Mouse (Mus musculus) liver, embryonic 14.5 days (tissue): ENCODE results near the gene Stard7. TPM values are rescaled to one million over a fixed set of nuclear protein-coding genes. Genes with fewer than 3 reads are reported as not detected.
A peak's percentile ranks its signal among the peaks of the same experiment; 100 is the strongest.

ENCODE experiments used
- ATAC-seq: fragments of 200-750 bp; cut with Nextera tagmentation; 2 replicates; pipeline ENCODE4 v1.8.0; 2017; ENCODE audit warnings: moderate number of reproducible peaks, mild to moderate bottlenecking, moderate library complexity; ENCODE audit not compliant: insufficient read depth
- DNase-seq, 3 experiments: peaks; one replicate each; pipeline ENCODE4 v3.0.0-alpha.2; 2012 to 2013; ENCODE audit warnings: low read depth in 3 of 3, low spot score in 3 of 3
- H3K27ac ChIP-seq: fragments of 300-500 bp; sonication (generic); 2 replicates; pipeline ENCODE4 v1.5.1; 2014; ENCODE audit warnings: moderate library complexity, mild to moderate bottlenecking, control low read depth, inconsistent platforms
- H3K27me3 ChIP-seq: fragments of 300-500 bp; sonication (generic); 2 replicates; pipeline ENCODE4 v1.6.1; 2014; ENCODE audit warnings: mild to moderate bottlenecking, low read length, moderate library complexity; ENCODE audit not compliant: control insufficient read depth, insufficient read depth
- H3K36me3 ChIP-seq: fragments of 300-500 bp; sonication (generic); replicated peaks from 2 replicates; pipeline ENCODE4 v1.6.1; 2014; ENCODE audit warnings: low read depth; ENCODE audit not compliant: control insufficient read depth, insufficient read depth
- H3K4me1 ChIP-seq, 2 experiments: fragments of 200-500 bp in 1 of 2; fragments of 300-500 bp in 1 of 2; sonication (generic) in 1 of 2; replicated peaks; 2 replicates each; pipeline ENCODE4 v1.6.1; 2012 to 2014; ENCODE audit warnings: antibody characterized with exemption in 1 of 2, inconsistent platforms in 1 of 2, low read length in 1 of 2; ENCODE audit not compliant: control insufficient read depth in 2 of 2, insufficient read depth in 2 of 2
- H3K4me2 ChIP-seq: fragments of 300-500 bp; sonication (generic); 2 replicates; pipeline ENCODE4 v1.6.1; 2014; ENCODE audit warnings: low read depth, mild to moderate bottlenecking, control low read depth, moderate library complexity
- H3K4me3 ChIP-seq, 2 experiments: fragments of 200-500 bp in 1 of 2; fragments of 300-500 bp in 1 of 2; sonication (generic) in 1 of 2; 2 replicates each; pipeline ENCODE4 v1.5.1; 2012 to 2014; ENCODE audit warnings: low read depth in 2 of 2, low read length in 2 of 2, mild to moderate bottlenecking in 2 of 2, control low read depth in 1 of 2, inconsistent platforms in 1 of 2, moderate library complexity in 1 of 2; ENCODE audit not compliant: insufficient read depth in 1 of 2
- H3K9ac ChIP-seq: fragments of 300-500 bp; sonication (generic); replicated peaks from 2 replicates; pipeline ENCODE4 v1.6.1; 2014; ENCODE audit warnings: mild to moderate bottlenecking, control low read depth, moderate library complexity
- H3K9me3 ChIP-seq: fragments of 300-500 bp; sonication (generic); 2 replicates; pipeline ENCODE4 v1.6.1; 2016; ENCODE audit warnings: low read length, mixed read lengths; ENCODE audit not compliant: control insufficient read depth
- CTCF ChIP-seq: IDR thresholded peaks from 2 replicates; pipeline ENCODE4 v1.5.1; 2016; ENCODE audit warnings: antibody characterized with exemption, low read depth, control low read depth
- EP300 ChIP-seq: IDR thresholded peaks from 2 replicates; pipeline ENCODE4 v1.6.1; 2016; ENCODE audit warnings: antibody characterized with exemption, low read depth
- WGBS: fragments of 180-500 bp; shearing (Covaris S2); extraction: QIAGEN DNeasy Blood & Tissue Kit; methylation state at CpG from one replicate; pipeline ENCODE4 v1.1.7; 2014; ENCODE audit not compliant: insufficient replicate concordance; 5-methylcytosine and 5-hydroxymethylcytosine counted together
- polyA plus RNA-seq, 2 experiments: library from polyadenylated mRNA; depleted of rRNA in 1 of 2; stranded (reverse) in 1 of 2; unstranded in 1 of 2; fragments of >200 nt; fragmentation: Nextera tagmentation in 1 of 2; extraction: Ambion mirVana in 1 of 2; gene quantifications; 2 replicates each; pipeline versions ENCODE4 v1.2.1 to v1.2.3; 2012 to 2014

Stard7 gene
- polyA plus RNA-seq (2012; rRNA removed) (23.3 and 29.8 TPM in 2 replicates), polyA plus RNA-seq (2014; fragmentation: Nextera tagmentation; extraction: Ambion mirVana) (42.0 and 51.9 TPM in 2 replicates)

DNA sequence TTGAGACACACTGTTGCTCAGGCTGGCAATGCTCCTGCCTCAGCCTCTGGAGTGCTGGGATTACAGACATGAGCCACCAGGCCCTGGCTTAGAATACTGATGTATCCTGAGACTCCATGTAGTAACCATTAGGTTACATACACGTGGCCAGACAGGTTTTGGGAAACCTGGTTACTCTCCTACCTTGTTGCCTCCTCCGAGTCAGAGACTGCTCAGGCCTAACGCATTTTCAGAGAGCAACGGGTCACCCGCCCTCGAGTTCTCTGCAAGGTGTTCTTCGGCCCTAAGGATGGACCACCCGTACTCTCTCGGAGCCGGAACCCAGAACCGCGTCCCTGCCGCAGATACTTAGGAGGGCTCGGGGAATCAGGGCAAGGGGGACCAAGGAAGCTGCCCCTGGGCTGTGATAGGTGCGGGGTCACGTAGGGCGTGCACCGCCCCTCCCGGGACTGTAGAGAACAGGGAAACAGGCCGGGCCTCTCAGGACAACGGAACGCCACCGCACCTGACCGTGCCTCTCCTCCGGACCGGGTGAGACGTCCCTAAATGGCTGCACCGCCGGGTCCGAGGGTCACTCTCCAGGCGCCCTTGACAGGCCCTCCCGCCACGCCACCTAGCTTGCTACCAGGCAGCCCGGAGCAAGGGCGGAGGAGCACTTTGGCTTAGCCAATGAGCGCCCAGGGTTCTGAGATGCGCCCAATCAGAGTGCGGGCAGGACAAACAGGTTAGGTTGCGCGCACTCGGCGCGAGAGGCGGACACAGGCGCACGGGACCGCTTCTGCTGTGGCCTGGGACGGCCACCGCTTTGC lies at the start of gene Stard7:
Stard7 (plus strand) TSS at position 728 of the 809 bp plus-strand sequence.
- Histone ChIP-seq H3K4me3 (peak within 1 kb of the TSS; percentile 82 to 89), H3K4me2 (peak within 1 kb of the TSS; percentile 81), H3K9me3 (no peaks in the 10 kb centered on the region), H3K4me1 (peaks cover 8 to 11% of the 10 kb centered on the region in 2 experiments), H3K36me3 (no peaks in the 10 kb centered on the region; the same call in 1 of the 2 replicates), H3K27ac (peak within 1 kb of the TSS; percentile 72), H3K9ac (peak within 1 kb of the TSS; percentile 82), H3K27me3 (no peaks in the 10 kb centered on the region)
- WGBS: under 1% methylated on average over 48 of the region's 49 CpGs
- TF ChIP-seq EP300 (peak; percentile 27; the same call in 1 of the 2 replicates), CTCF (peak; percentile 65)
- peak; percentile 98 for ATAC-seq
- peak; percentile 96 to 97 (median 96) for DNase-seq

- H3K9me3 ChIP-seq: no peaks in the 10 kb centered on the region
- H3K36me3 ChIP-seq: peaks cover 91% of the 10 kb centered on the region
- TF ChIP-seq CTCF: peak; percentile 31; the same call in 1 of the 2 replicates
- TF ChIP-seq EP300: no peak
- H3K9ac ChIP-seq: no peak overlapping the region
- ATAC-seq: no peak
- H3K4me1 ChIP-seq: no peaks in the 10 kb centered on the region
- no peak for DNase-seq
- no peak overlapping the region for H3K27ac ChIP-seq
- WGBS: 88% methylated on average over 3 of the region's 3 CpGs
- no peaks in the 10 kb centered on the region for H3K27me3 ChIP-seq
- no peak overlapping the region for H3K4me3 ChIP-seq
- no peak overlapping the region for H3K4me2 ChIP-seq
Measured at GRCm38 (mm10) chr2:127225261-127225660, 44.8 kb upstream of the Stard7 start.

DNA sequence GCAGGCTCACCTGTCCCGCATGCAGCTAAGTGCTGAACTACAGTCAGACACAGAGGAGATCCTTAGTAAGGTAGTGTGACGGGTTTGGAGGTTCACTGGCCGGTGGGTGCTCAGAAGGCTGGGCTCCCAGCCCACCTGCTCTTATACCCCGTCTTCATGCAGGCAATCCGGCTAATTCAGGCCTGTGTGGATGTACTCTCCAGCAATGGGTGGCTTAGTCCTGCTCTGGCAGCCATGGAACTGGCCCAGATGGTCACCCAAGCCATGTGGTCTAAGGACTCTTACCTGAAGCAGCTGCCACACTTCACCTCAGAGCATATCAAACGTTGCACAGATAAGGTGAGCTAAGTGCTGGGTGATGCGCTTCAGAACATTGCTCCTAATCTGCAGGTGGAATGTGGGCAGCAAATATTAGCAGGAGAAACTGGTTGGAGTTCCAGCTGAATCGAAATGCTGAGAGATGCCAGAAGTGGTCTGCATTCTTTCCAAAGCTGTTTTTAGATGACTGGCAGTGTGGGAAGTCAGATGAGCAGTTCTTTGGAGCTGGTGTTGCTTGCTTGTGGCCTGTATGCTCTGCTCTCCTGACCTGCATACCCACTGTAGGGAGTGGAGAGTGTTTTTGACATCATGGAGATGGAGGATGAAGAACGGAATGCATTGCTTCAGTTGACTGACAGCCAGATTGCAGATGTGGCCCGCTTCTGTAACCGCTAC lies 32.0 kb upstream of the Stard7 start:
- Histone ChIP-seq H3K36me3 (peaks cover 76% of the 10 kb centered on the region), H3K9ac (no peak overlapping the region), H3K9me3 (no peaks in the 10 kb centered on the region), H3K27ac (no peak overlapping the region), H3K4me1 (no peaks in the 10 kb centered on the region), H3K4me2 (no peak overlapping the region), H3K4me3 (no peak overlapping the region), H3K27me3 (no peaks in the 10 kb centered on the region)
- DNase-seq (no peak), ATAC-seq (no peak)
- WGBS: 85% methylated on average over 11 of the region's 11 CpGs
- TF ChIP-seq CTCF: no peak
- no peak for TF ChIP-seq EP300

GRCm38 (mm10) chr2:127240065-127240464 lies 30.0 kb upstream of the Stard7 start:
- TF ChIP-seq CTCF (no peak), EP300 (no peak)

More at GRCm38 (mm10) chr2:127240065-127240464, 30.0 kb upstream of the Stard7 start:
- H3K27ac ChIP-seq: no peak overlapping the region
- ATAC-seq: no peak
- no peak overlapping the region for H3K9ac ChIP-seq
- DNase-seq: no peak
- no peak overlapping the region for H3K4me2 ChIP-seq
- peaks cover 66% of the 10 kb centered on the region for H3K36me3 ChIP-seq
- no peaks in the 10 kb centered on the region for H3K9me3 ChIP-seq
- WGBS: 84% methylated on average over 2 of the region's 2 CpGs
- H3K27me3 ChIP-seq: no peaks in the 10 kb centered on the region
- H3K4me1 ChIP-seq: no peaks in the 10 kb centered on the region
- no peak overlapping the region for H3K4me3 ChIP-seq
